Mouse (Mus musculus): ENCODE results near the gene Gm14685.
"Not testable (repeated sequence)": the region's sequence is repeated elsewhere in the genome, so short reads cannot be mapped to it uniquely, and the experiment has no call there.

The Gm14685 gene

GRCm38 (mm10) chrX:73116747-73117146 lies at the start of gene Gm14685:
Gene Gm14685, plus strand, starts transcription at chrX:73117047.
- not testable (repeated sequence) for DNase-seq (ENCODE audit: low read depth)

GRCm38 (mm10) chrX:73082267-73083055 lies 34.4 kb upstream of the Gm14685 start, which contains the start of gene Xlr4a:
Gene Xlr4a, minus strand, starts transcription at chrX:73082478.
- DNase-seq (ENCODE audit: low read depth) = peak; percentile 69

GRCm38 (mm10) chrX:73096941-73097508 lies 19.8 kb upstream of the Gm14685 start, which contains the start of gene Xlr3a:
Gene Xlr3a, minus strand, starts transcription at chrX:73097095.
- DNase-seq (ENCODE audit: low read depth) = not testable (repeated sequence)

GRCm38 (mm10) chrX:73122859-73123829 lies 6.3 kb downstream of the Gm14685 start:
- not testable (repeated sequence) for DNase-seq (ENCODE audit: low read depth)

GRCm38 (mm10) chrX:73143218-73143618 lies 26.4 kb downstream of the Gm14685 start:
- DNase-seq (ENCODE audit: low read depth) = not testable (repeated sequence)

- not testable (repeated sequence) for DNase-seq (ENCODE audit: low read depth)
Observed at GRCm38 (mm10) chrX:73148496-73148895, 31.6 kb downstream of the Gm14685 start, which contains the start of gene Xlr5b. Gene Xlr5b, plus strand, starts transcription at chrX:73148796.

- DNase-seq (ENCODE audit: low read depth) = not testable (repeated sequence)
Observed at GRCm38 (mm10) chrX:73149350-73149749, 32.5 kb downstream of the Gm14685 start, which contains the start of gene DXBay18. Gene DXBay18, minus strand, starts transcription at chrX:73149450.

- DNase-seq (ENCODE audit: low read depth) = not testable (repeated sequence)
Observed at GRCm38 (mm10) chrX:73176889-73177288, 60.0 kb downstream of the Gm14685 start, which contains the start of gene Spin2d. Gene Spin2d, minus strand, starts transcription at chrX:73176989.
